Mouse (Mus musculus): ENCODE data around the gene Plin4.

Gene Plin4

DNA sequence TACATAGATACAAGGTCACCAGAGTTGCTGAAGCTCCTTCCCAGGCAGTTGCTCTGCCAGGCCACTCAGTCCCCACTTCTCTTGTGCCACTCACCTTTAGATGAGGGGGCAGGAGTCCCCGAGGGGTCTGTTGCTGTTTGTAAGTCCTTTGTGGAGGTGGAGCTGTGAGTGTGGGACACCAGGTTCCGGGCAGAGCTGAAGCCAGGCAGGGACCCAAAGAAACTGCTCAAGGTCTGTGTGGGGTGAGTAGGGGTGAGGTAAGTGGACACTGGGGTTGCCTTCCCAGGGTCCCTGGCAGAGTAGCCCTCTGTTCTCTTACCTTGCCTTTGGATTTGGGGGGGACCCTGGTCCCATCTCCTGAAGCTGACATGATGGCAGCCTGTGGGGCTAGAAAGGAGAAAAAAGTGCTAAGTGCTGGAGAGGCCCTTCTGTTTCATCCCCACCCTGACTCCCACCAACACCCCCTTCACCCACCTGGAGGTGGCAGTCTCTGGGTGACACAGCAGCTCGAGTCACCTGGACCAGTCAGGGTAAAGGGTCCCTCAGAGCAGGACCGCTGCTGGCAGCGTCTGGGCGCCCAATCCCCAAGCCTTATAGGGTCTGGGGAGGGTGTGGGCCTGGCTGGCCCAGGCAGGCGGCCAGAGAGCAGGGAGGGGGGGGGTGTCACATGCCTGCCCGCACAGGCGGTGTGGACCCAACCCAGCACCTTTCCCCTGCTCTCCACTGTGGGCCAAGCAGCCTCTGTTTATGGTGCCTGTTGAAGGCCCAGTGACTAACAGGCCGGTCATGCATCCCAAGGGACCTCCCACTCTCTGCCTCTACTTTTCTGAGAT, at the start of gene Plin4:
Gene Plin4 (minus strand): TSS at position 585 of the 833 bp plus-strand sequence.
- ChIA-PET POLR2A (interaction anchor here in 2 of 4 experiments (0.8 to 2.4 kb wide), 10 partner anchors 8 to 152 kb away, joined by 3 to 9 read pairs (median 3); partner anchors contain the start of genes Chaf1a (in 1 of the 2), Hdgfl2 (in 1 of the 2) and Plin5 (in 1 of the 2)), CTCF (interaction anchor here in 2 of 4 experiments (0.6 to 1.8 kb wide), 6 partner anchors 8 to 242 kb away, joined by 3 to 7 read pairs (median 4); partner anchors contain the start of genes Plin5 (in 1 of the 2) and Sh3gl1 (in 1 of the 2))

DNA sequence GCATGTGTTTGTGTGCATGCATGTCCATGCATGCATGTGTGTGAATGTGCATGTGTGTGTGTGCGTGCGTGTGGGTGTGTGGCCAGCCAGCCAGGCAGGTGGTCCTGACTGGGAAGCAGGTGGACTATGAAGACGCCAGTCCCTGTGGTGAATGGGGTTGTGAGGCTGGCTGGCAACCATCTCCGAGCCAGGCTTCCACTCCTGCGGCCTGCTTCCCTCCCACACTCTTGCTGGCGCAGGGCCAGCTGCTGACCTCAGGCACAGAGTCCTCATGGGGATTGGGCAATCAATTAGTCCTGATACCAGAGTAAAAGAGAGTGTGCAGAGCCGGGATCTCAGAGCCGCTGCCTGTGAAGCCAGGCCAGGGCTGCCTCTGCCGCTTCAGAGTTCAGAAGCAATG, 44.0 kb upstream of the Plin4 start:
- ChIA-PET CTCF (interaction anchor here in 2 of 4 experiments (0.5 to 1.5 kb wide), 2 partner anchors 22 to 369 kb away, joined by 3 read pairs; no protein-coding TSS in a partner anchor), POLR2A (no interaction called here)

DNA sequence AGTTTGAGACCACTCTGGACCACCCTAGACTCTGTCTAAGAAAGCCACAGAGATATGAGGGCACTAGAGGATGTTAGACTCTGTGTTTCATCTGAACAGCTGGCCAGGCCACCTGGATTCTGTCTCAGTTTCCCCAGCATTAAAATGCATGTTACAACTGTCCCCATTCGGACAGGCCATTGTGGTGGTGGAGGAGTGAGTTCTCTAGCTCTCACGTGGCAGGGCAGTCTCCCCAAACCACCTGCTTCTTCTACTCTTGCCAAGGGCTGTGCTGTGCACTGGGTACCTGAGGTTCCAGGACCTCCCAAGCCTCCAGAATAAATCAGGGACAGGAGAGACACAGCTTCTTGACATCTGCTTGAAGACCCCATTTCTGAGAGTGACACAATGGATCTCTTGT, 40.3 kb upstream of the Plin4 start:
- CTCF ChIA-PET = interaction anchor here in 2 of 4 experiments (1.0 to 1.8 kb wide), 5 partner anchors 10 to 38 kb away, joined by 3 to 5 read pairs (median 4); no protein-coding TSS in a partner anchor
- POLR2A ChIA-PET = interaction anchor here in 2 of 4 experiments (1.0 to 1.7 kb wide), 4 partner anchors 11 to 31 kb away, joined by 3 to 4 read pairs (median 4); no protein-coding TSS in a partner anchor

DNA sequence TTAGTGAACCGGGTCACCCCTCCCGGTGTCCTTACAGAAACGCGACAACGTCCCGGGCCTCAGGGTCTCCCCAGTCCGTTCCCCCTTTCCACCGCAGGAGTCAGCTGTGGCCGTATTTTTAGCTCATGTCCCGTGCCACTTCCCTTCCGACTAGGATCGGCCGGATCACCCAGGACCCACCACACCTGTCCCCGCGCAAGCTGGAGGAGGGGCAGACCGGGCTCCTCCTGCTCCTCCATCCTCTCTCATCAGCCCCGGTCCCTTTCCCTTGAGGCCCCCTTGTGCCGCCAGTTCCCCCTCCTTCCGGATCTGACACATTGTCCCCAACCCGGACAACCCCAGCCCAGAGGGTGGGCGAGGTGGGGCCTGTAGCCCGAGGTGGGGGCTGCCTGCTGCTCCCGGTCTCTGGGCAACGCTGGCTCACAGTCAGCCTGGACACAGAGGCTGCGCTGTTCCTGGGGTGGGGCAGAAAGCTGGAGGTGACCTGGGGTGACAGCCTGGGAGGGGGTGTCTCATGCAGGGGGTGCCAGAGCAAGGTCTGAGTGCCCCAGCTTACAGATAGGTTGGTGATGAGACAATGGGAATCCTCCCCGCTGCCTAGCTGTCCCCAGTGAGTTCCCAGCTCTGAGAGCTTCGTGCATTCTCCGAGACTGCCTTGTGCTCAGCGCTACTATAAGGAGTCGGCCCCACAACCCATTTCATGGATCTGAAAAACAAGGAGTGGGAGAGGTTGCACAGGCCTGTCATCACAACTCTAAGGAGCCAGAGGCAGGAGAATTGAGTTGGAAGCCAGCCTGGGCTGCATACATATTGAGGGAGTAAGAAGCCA, 39.4 kb upstream of the Plin4 start:
- ChIA-PET CTCF (interaction anchor here in 2 of 4 experiments (0.7 to 1.8 kb wide), 8 partner anchors 11 to 37 kb away, joined by 3 to 9 read pairs (median 4); no protein-coding TSS in a partner anchor), POLR2A (interaction anchor here in 3 of 4 experiments (0.5 to 1.7 kb wide), 6 partner anchors 8 to 30 kb away, joined by 3 to 4 read pairs (median 4); no protein-coding TSS in a partner anchor)

DNA sequence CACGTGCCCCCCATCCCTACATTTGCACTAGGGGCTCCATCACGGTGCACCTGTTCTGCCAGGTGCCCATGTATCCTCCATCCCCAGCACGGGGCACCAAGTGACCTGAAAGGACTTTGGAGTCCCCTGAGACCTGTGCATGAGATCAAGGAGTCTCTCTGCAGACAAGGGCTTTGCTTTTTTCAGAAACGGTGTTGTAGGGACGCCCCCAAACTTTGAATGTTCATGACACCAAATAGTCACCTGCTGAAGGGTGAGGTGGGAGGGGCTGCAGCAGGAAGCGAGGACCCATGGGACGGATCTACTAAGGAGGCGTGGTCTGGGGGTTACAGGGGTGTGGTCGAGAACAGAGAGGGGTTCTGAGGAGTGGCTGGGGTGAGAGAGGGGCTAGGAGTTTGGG, 38.7 kb upstream of the Plin4 start:
- ChIA-PET POLR2A (interaction anchor here in 1 of 4 experiments (0.9 to 1.3 kb wide), 4 partner anchors 9 to 71 kb away, joined by 3 to 4 read pairs (median 3); partner anchors contain the start of gene Plin5), CTCF (interaction anchor here in 2 of 4 experiments (0.7 to 1.8 kb wide), 4 partner anchors 10 to 17 kb away, joined by 3 to 9 read pairs (median 4); no protein-coding TSS in a partner anchor)

DNA sequence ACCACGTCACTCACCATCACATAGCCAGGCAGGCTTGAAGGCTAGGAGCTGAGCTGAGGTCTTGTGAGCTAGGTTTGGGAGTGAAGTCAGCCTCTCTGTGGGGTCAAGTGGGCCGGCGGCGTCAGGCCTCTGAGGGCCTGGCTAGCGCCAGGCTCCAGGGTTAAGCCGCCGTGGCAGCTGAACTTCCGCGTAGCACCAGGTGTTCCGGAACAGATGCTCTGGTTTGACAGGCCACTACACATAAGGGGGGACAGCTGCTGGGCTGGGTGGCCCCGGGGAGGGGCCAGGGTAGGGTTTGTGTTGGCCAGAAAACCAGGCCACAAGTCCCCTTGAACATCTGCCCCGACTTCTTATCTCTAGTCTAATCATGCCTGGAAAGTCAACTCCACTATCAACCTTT, 37.8 kb upstream of the Plin4 start:
- ChIA-PET POLR2A (interaction anchor here in 2 of 4 experiments (0.5 to 1.5 kb wide), 6 partner anchors 13 to 72 kb away, joined by 3 to 4 read pairs (median 3); partner anchors contain the start of gene Plin5 (in 1 of the 2)), CTCF (interaction anchor here in 2 of 4 experiments (1.2 to 1.9 kb wide), 3 partner anchors 16 to 108 kb away, joined by 3 to 6 read pairs (median 4); no protein-coding TSS in a partner anchor)

DNA sequence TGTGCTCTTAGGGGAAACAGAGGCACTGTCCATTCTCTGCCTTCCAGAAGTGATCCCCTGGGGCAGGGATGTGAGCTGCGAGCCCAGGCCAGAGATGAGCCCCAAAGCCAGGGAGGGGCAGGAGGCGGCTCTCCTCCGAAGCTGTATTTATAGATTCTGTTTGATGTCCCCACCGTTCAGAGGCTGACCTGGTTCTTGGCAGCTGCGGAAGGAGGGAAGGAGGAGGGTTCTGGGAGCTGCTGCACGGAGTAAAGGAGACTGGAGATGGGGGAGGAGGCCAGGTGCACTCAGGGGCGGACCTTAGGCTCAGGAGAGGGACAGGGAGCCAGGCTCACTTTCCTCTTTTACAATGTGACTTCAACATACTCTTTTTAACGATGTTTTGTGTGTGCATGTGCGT, 36.5 kb upstream of the Plin4 start:
- POLR2A ChIA-PET = interaction anchor here in 1 of 4 experiments (1.5 kb wide), 1 partner anchor 24 kb away, joined by 3 read pairs; the partner anchor contains the start of gene Lrg1
- CTCF ChIA-PET = interaction anchor here (0.6 to 1.9 kb wide), 7 partner anchors 9 to 169 kb away, joined by 3 to 6 read pairs (median 3); no protein-coding TSS in a partner anchor

DNA sequence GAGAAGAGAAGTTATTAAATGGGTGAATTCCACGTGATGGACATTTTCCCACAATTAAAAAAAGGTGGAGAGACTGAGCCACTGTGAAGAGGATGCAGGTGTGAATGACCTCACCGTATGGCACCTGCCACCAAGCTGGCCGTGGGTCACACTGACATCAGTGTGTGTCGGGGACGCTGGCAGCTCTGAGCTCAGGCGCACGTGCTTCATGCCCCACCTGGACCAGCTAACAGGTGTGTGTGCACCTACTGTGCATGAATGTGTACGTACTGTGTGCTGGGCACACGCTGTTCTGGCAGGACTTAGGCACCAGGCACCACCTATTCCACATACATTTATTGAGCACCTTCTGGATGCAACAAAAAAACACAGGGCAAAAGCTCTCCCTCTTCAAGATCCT, 34.9 kb upstream of the Plin4 start:
- CTCF ChIA-PET = interaction anchor here in 2 of 4 experiments (0.7 to 1.5 kb wide), 3 partner anchors 13 to 409 kb away, joined by 3 read pairs; no protein-coding TSS in a partner anchor
- POLR2A ChIA-PET = interaction anchor here in 1 of 4 experiments (1.1 kb wide), 1 partner anchor 26 kb away, joined by 3 read pairs; no protein-coding TSS in a partner anchor

DNA sequence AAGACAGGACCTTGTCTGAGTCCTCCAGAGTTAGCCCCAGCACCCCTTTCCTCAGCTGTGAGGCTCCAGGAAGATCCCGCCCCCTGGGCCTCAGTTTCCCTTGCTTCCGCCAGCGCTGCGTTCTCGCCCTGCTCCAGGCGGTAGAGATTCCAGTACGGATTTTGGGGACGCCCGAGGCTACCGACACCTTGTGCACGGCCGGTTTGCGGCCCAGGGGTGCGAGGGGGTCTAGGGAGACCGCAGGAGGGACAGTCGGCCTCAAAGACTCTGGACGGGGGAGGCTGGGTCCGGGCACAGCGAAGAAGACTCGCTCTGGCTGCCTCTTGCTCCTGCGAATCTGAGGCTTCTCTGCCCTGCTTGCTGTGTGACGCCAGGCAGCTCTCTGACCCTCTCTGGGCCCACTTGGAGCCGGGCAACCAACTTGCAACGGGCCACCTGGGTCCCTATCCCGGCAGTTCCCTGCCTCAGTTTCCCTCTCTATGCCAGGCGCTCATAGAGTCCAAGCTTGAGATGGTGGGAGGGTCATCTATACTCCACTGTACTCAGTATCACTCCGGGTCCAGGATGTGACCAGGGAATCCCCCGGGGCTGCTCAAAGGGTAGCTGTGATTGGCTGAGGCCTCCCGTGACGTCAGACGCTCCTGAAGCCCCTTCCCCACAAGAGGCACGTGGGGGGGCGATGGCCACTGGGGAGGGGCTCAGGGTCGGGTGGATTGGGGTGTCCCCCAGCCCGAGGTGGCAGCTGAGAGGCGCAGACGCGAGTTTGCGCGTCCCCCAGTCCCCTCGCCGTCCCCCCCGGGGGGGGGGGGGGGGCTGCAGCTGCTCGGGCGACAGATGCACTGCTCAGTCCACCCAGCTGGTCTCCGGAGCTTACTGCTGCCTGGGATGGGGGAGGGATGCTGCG, 32.4 kb upstream of the Plin4 start:
- ChIA-PET POLR2A (interaction anchor here (0.5 to 1.9 kb wide), 21 partner anchors 10 to 1106 kb away, joined by 3 to 7 read pairs (median 3); partner anchors contain the start of genes Hdgfl2 (in 2 of the 4), Chaf1a (in 1 of the 4), Dpp9 (in 1 of the 4) and Gpr108 (in 1 of the 4)), CTCF (interaction anchor here (0.5 to 3.5 kb wide), 15 partner anchors 8 to 501 kb away, joined by 3 to 20 read pairs (median 3); no protein-coding TSS in a partner anchor)

DNA sequence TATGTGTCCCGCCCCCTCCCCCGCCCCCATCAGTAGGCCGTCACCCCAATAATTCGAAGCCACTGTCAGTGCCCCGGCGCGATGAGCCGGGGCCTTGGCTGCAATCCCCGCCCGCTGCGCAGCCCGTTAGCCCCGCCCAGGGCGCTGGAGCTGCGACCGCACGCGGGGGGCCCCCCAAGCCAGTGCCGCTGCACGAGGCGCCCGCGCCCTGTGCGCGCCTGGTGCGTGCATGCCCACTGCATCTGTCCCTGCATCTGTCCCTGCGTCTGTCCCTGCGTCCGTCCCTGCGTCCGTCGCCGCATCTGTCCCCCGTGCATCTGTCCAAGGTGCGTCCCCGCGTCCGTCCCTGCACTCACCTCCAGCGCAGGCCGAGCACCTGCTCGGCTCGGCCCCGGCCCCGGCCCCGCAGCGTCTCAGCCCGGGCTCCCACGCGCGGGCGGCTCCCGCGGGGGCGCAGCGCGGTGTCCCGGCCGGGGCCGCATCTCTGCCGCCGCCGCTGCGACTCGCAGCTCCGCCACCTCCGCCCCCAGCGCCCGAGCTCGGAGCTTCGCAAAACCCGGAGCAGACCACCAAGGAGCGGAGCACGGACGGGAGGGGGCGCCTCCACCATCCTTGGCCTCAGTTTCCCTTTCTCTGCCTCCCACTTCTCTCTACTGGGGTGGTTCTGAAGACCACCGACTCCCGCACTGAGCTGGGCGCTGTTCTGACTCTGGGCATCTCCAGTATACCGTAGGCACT, 30.4 kb upstream of the Plin4 start, which contains the start of gene Sema6b:
Gene Sema6b (minus strand): TSS at position 486 of the 738 bp plus-strand sequence.
- ChIA-PET CTCF (interaction anchor here (0.6 to 3.5 kb wide), 14 partner anchors 8 to 181 kb away, joined by 3 to 20 read pairs (median 3); partner anchors contain the start of genes Sh3gl1 (in 1 of the 4) and Yju2 (in 1 of the 4)), POLR2A (interaction anchor here in 3 of 4 experiments (0.6 to 1.9 kb wide), 13 partner anchors 9 to 931 kb away, joined by 3 to 12 read pairs (median 4); partner anchors contain the start of genes Dpp9 (in 1 of the 3), Hdgfl2 (in 1 of the 3) and Uhrf1 (in 1 of the 3))

DNA sequence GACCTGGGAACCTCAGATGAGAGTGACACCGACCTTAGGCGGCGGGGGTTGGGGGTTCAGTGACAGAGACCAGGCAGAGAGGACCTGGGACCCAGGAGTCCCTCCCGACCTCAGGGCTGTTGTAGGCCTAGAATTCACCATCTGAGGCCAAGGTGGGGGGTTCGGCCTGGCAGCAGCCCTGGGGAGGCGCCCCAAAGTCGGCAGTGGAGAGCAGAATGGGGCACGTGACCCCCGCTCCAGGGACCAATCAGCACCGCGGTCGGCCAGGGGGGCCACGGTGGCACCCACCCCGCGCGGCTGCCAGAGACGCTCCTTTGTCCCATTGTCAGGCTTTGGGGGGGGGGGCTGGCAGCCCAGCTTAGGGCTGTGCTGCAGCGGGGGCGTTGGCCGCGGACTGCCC, 29.8 kb upstream of the Plin4 start:
- ChIA-PET CTCF (interaction anchor here in 3 of 4 experiments (0.6 to 1.5 kb wide), 5 partner anchors 14 to 68 kb away, joined by 3 to 8 read pairs (median 4); no protein-coding TSS in a partner anchor), POLR2A (interaction anchor here in 3 of 4 experiments (0.6 to 1.9 kb wide), 12 partner anchors 8 to 932 kb away, joined by 3 to 12 read pairs (median 4); partner anchors contain the start of genes Dpp9 (in 1 of the 3), Hdgfl2 (in 1 of the 3) and Uhrf1 (in 1 of the 3))

DNA sequence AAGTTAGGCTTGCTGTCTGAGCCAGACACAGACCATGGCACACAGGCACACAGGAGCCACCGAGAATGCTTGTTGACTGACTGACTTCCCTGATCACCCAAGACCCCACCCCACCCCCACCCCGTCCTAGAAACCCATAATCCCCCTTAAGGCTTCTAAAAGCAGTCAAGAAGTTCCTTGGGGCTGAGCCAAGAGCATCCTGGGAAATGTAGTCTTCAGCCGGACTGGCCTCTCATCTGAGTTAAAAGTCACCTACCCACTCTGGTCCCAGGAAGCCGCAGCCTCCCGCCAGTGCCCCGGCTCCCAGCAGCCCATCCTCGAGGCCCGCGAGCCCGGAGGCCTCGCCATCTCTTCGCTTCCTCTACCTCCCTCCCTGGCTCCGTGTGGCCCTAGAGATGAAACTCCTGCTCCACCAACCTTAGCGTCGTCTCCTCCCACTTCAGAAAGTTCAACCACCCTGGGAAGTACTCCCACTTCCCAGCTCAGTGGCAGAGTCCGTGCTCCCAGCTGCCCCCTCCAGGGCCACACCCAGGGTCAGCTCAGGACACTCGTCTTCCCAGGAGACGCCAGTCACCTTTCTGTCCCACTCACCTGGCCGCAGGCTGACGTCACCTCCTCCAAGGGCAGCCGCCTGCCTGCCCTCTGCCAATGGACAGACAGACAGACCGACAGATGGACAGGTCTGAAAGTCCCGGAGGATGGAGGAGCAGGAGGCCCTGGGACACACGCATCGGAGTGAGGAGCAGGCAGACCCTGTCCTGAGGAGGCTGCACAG, 28.4 kb upstream of the Plin4 start:
- ChIA-PET CTCF (interaction anchor here in 2 of 4 experiments (0.6 to 1.4 kb wide), 8 partner anchors 11 to 213 kb away, joined by 3 to 5 read pairs (median 4); no protein-coding TSS in a partner anchor), POLR2A (interaction anchor here in 1 of 4 experiments (1.2 to 1.5 kb wide), 3 partner anchors 22 to 213 kb away, joined by 3 to 4 read pairs (median 3); no protein-coding TSS in a partner anchor)

DNA sequence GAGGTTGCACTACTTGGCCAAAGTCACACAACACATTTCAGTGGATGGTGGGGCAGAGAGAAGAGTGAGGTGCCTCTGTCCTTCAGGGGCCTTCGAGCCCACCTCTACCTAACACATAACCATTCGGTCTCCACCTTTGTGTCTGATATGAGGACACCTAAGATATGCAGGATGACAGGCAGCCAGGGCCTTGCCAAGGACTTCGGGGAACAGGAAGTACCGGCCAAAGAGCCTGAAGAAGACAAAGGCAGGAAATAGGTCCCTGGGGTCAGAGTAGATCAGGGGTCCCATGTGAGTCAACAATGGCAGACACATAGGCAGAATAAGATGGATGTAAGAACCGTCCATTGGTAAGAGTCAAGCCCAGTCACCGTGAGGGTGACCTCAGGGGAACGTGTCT, 27.0 kb upstream of the Plin4 start:
- CTCF ChIA-PET = interaction anchor here in 3 of 4 experiments (0.5 to 1.7 kb wide), 7 partner anchors 11 to 490 kb away, joined by 3 to 5 read pairs (median 4); partner anchors contain the start of gene Lonp1 (in 1 of the 3)
- POLR2A ChIA-PET = no interaction called here

DNA sequence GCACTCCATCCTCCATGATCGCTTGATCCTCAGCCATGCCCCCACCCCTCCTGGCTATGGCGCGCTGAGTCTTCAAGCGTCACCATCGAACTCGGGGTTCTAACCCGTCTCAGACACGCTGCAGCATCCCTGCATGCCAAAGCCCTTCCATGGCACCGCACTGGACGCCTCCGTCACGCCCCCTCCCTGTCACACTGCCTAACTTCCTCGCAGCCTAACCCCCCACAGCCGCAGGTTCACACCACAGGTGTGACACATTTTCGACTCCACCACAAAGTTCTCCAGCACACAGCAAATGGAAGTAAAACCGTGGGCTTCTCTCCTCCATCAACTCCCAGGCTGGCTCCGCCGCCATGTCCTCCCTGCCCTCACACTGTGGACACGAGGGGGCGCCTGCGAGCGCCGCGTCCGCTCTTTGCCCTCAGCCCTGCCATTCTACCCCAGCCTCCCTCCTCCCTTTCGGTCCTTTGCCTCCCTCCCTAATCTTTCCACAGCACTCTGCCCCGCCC, 24.9 kb upstream of the Plin4 start:
- ChIA-PET POLR2A (interaction anchor here in 3 of 4 experiments (0.6 to 1.8 kb wide), 9 partner anchors 13 to 538 kb away, joined by 3 to 5 read pairs (median 3); partner anchors contain the start of genes Ebi3 (in 1 of the 3), Hdgfl2 (in 1 of the 3), Lrg1 (in 1 of the 3) and Ranbp3 (in 1 of the 3)), CTCF (interaction anchor here in 3 of 4 experiments (0.6 to 3.1 kb wide), 18 partner anchors 9 to 628 kb away, joined by 3 to 16 read pairs (median 4); partner anchors contain the start of genes Dpp9 (in 1 of the 3) and Lrg1 (in 1 of the 3))
